Mouse (Mus musculus): ENCODE results near the gene Atf6b. TPM values are rescaled to one million over a fixed set of nuclear protein-coding genes. Genes with fewer than 3 reads are reported as not detected.

Gene Atf6b
- total RNA-seq, 1 experiment = 55.7 TPM

DNA sequence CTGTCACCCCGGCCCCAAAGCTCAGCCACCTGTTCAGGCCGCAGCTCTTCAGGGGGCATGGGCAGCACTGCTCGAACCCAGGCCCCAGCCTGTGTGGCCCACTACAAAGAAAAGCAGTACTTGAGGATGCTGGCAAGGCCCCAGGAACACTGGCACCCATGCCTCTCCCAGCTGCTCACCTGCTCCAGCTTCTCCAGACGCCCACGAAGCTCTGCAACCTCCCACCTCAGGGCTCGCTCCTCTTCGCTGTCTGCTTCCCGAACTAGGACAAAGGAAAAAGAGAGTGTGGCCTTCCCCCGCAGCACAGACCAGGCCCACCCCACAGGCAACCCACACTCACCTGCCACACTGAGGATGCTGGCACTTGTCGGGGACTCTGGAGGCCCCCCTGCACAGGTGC lies 33.1 kb upstream of the Atf6b start:
- Histone ChIP-seq H3K4me3 (ENCODE audit: insufficient read depth in 1 of 2, low read depth in 1 of 2, low read length in 2 of 2, poor library complexity in 1 of 2, severe bottlenecking in 1 of 2) (no peak overlapping the region), H3K4me1 (ENCODE audit: control insufficient read depth in 2 of 2, insufficient read depth in 2 of 2, low read length in 2 of 2, poor library complexity in 1 of 2) (no peaks in the 10 kb centered on the region; a peak in 1 of 4 replicates), H3K9ac (ENCODE audit: insufficient read depth, low read depth, low read length, poor library complexity, severe bottlenecking) (no peak overlapping the region), H3K27ac (ENCODE audit: insufficient read depth, low read depth, low read length, poor library complexity, severe bottlenecking) (no peak overlapping the region), H3K36me3 (ENCODE audit: control insufficient read depth, insufficient read depth, low read length, poor library complexity, severe bottlenecking) (peaks cover 28% of the 10 kb centered on the region; the same call in 1 of the 2 replicates), H3K9me3 (ENCODE audit: control insufficient read depth, insufficient read depth, low read depth, low read length) (no peaks in the 10 kb centered on the region)
- TF ChIP-seq ZC3H11A (IDR thresholded peaks at IDR 0.05; ENCODE audit: borderline replicate concordance, low read depth, low read length) (no peak), ZNF384 (IDR thresholded peaks at IDR 0.05; ENCODE audit: low read depth, low read length) (no peak), HCFC1 (IDR thresholded peaks at IDR 0.05; ENCODE audit: borderline replicate concordance, insufficient read depth, low read length) (no peak), MAFK (IDR thresholded peaks at IDR 0.05; ENCODE audit: insufficient read depth, low read depth, low read length) (no peak), CHD2 (IDR thresholded peaks at IDR 0.05; ENCODE audit: low read depth, low read length) (no peak)
- in situ Hi-C loops (cut with MboI; ENCODE audit: low sequenced_read_pairs in 2 of 2, unreplicated experiment in 2 of 2) = no loop called here
- no peak for DNase-seq (ENCODE audit: low read depth, low spot score)

DNA sequence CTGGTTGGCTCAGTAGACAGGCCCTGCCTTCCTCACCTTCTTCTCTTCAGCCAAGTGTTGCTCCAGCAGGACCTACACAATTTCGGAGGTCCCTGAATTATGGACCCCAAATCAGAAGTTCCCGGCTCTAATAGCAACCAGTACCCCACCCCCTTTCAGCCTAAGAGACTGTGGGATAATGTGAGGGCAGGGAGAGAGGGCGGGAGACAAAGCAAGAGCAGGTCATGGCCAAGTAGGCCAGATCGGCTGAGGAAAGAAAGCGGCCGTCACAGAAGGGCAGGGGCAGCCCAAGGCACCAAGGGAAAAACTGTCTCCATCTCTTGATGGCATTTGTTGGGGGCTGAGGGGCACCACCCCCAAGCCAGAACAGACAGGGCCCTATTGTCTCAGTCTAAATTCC lies 31.1 kb upstream of the Atf6b start, which contains the start of gene Egfl8:
Gene Egfl8 (minus strand): TSS at position 101 of the 400 bp plus-strand sequence.
- Histone ChIP-seq H3K9me3 (ENCODE audit: control insufficient read depth, insufficient read depth, low read depth, low read length) (no peaks in the 10 kb centered on the region), H3K9ac (ENCODE audit: insufficient read depth, low read depth, low read length, poor library complexity, severe bottlenecking) (no peak within 1 kb of the TSS), H3K4me1 (ENCODE audit: control insufficient read depth in 2 of 2, insufficient read depth in 2 of 2, low read length in 2 of 2, poor library complexity in 1 of 2) (no peaks in the 10 kb centered on the region; a peak in 1 of 4 replicates), H3K36me3 (ENCODE audit: control insufficient read depth, insufficient read depth, low read length, poor library complexity, severe bottlenecking) (peaks cover 28% of the 10 kb centered on the region; the same call in 1 of the 2 replicates), H3K4me3 (ENCODE audit: insufficient read depth in 1 of 2, low read depth in 1 of 2, low read length in 2 of 2, poor library complexity in 1 of 2, severe bottlenecking in 1 of 2) (no peak within 1 kb of the TSS), H3K27ac (ENCODE audit: insufficient read depth, low read depth, low read length, poor library complexity, severe bottlenecking) (no peak within 1 kb of the TSS)
- in situ Hi-C loops (cut with MboI; ENCODE audit: low sequenced_read_pairs in 2 of 2, unreplicated experiment in 2 of 2) = no loop called here
- TF ChIP-seq MAFK (IDR thresholded peaks at IDR 0.05; ENCODE audit: insufficient read depth, low read depth, low read length) (no peak), ZNF384 (IDR thresholded peaks at IDR 0.05; ENCODE audit: low read depth, low read length) (no peak), HCFC1 (IDR thresholded peaks at IDR 0.05; ENCODE audit: borderline replicate concordance, insufficient read depth, low read length) (no peak), ZC3H11A (IDR thresholded peaks at IDR 0.05; ENCODE audit: borderline replicate concordance, low read depth, low read length) (no peak), CHD2 (IDR thresholded peaks at IDR 0.05; ENCODE audit: low read depth, low read length) (no peak)
- DNase-seq (ENCODE audit: low read depth, low spot score) = no peak

DNA sequence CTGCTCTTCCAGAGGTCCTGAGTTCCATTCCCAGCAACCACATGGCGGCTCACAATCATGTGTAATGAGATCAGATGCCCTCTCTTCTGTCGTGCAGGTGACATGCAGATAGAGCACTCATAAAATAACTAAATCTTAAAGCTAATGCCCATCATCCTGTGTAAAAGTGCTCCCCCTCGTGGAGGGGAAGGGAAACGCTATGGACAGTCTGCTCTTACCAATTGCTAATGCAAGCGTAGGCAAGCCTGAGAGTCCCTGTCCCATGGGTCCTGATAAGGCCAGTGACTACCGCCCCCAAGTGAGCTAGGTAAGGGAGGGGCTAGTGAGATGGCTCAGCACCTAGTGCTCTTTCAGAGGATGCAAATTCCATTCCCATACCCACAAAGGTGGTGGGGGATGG lies 27.9 kb upstream of the Atf6b start:
- Histone ChIP-seq H3K9ac (ENCODE audit: insufficient read depth, low read depth, low read length, poor library complexity, severe bottlenecking) (no peak overlapping the region), H3K9me3 (ENCODE audit: control insufficient read depth, insufficient read depth, low read depth, low read length) (no peaks in the 10 kb centered on the region), H3K4me3 (ENCODE audit: insufficient read depth in 1 of 2, low read depth in 1 of 2, low read length in 2 of 2, poor library complexity in 1 of 2, severe bottlenecking in 1 of 2) (no peak overlapping the region), H3K4me1 (ENCODE audit: control insufficient read depth in 2 of 2, insufficient read depth in 2 of 2, low read length in 2 of 2, poor library complexity in 1 of 2) (peaks cover 0 to 4% of the 10 kb centered on the region in 2 experiments; a peak in 1 of 4 replicates), H3K36me3 (ENCODE audit: control insufficient read depth, insufficient read depth, low read length, poor library complexity, severe bottlenecking) (peaks cover 7% of the 10 kb centered on the region; the same call in 1 of the 2 replicates), H3K27ac (ENCODE audit: insufficient read depth, low read depth, low read length, poor library complexity, severe bottlenecking) (no peak overlapping the region)
- DNase-seq (ENCODE audit: low read depth, low spot score) = peak; percentile 73
- TF ChIP-seq CHD2 (IDR thresholded peaks at IDR 0.05; ENCODE audit: low read depth, low read length) (no peak), ZNF384 (IDR thresholded peaks at IDR 0.05; ENCODE audit: low read depth, low read length) (no peak)
- in situ Hi-C loops (cut with MboI; ENCODE audit: low sequenced_read_pairs in 2 of 2, unreplicated experiment in 2 of 2) = no loop called here

DNA sequence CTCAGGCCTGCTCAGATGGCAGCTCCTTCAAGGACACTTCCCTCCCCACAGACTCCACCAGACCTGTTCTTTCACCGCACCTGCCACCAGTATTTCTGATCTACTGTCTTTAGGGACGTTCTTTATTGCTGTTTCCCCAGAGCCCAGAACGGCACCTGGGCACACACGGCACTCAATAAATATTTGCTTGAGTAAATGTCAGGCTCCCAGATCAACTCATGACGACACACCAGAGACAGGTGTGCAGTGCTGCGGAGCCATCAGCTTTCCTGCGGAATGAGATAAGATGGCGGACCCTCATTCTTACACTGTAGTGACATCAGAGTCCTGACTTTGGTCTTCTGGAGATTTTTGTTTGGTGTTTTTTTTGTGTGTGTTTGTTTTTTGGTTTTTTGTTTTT lies 25.9 kb upstream of the Atf6b start:
- DNase-seq (ENCODE audit: low read depth, low spot score) = no peak
- Histone ChIP-seq H3K9me3 (ENCODE audit: control insufficient read depth, insufficient read depth, low read depth, low read length) (no peaks in the 10 kb centered on the region), H3K27ac (ENCODE audit: insufficient read depth, low read depth, low read length, poor library complexity, severe bottlenecking) (no peak overlapping the region), H3K36me3 (ENCODE audit: control insufficient read depth, insufficient read depth, low read length, poor library complexity, severe bottlenecking) (peaks cover 6% of the 10 kb centered on the region; the same call in 1 of the 2 replicates), H3K9ac (ENCODE audit: insufficient read depth, low read depth, low read length, poor library complexity, severe bottlenecking) (no peak overlapping the region), H3K4me1 (ENCODE audit: control insufficient read depth in 2 of 2, insufficient read depth in 2 of 2, low read length in 2 of 2, poor library complexity in 1 of 2) (peaks cover 0 to 6% of the 10 kb centered on the region in 2 experiments; a peak in 1 of 4 replicates), H3K4me3 (ENCODE audit: insufficient read depth in 1 of 2, low read depth in 1 of 2, low read length in 2 of 2, poor library complexity in 1 of 2, severe bottlenecking in 1 of 2) (no peak overlapping the region)
- TF ChIP-seq CHD2 (IDR thresholded peaks at IDR 0.05; ENCODE audit: low read depth, low read length) (no peak), MAFK (IDR thresholded peaks at IDR 0.05; ENCODE audit: insufficient read depth, low read depth, low read length) (no peak), ZC3H11A (IDR thresholded peaks at IDR 0.05; ENCODE audit: borderline replicate concordance, low read depth, low read length) (no peak), ZNF384 (IDR thresholded peaks at IDR 0.05; ENCODE audit: low read depth, low read length) (no peak), HCFC1 (IDR thresholded peaks at IDR 0.05; ENCODE audit: borderline replicate concordance, insufficient read depth, low read length) (no peak)
- in situ Hi-C loops (cut with MboI; ENCODE audit: low sequenced_read_pairs in 2 of 2, unreplicated experiment in 2 of 2) = no loop called here

DNA sequence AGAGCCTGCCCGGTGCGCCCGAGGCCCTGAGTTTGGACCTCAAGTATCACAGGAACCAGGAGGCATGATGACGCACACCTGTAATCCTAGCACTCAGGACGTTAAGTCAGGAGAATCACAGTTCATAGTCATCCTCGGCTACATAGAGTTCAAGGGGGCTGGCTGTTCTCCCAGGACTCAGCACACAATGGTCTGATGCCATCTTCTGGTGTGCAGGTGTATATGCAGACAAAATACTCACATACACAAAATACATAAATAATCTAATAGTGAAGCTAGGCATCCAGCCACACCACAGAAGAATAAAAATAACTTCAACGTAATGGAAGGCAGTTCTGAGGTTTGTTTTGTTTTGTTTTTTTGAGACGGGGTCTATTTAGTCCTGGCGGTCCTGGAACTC lies 23.8 kb upstream of the Atf6b start:
- Histone ChIP-seq H3K4me3 (ENCODE audit: insufficient read depth in 1 of 2, low read depth in 1 of 2, low read length in 2 of 2, poor library complexity in 1 of 2, severe bottlenecking in 1 of 2) (no peak overlapping the region), H3K9me3 (ENCODE audit: control insufficient read depth, insufficient read depth, low read depth, low read length) (no peaks in the 10 kb centered on the region), H3K27ac (ENCODE audit: insufficient read depth, low read depth, low read length, poor library complexity, severe bottlenecking) (no peak overlapping the region), H3K4me1 (ENCODE audit: control insufficient read depth in 2 of 2, insufficient read depth in 2 of 2, low read length in 2 of 2, poor library complexity in 1 of 2) (peaks cover 0 to 9% of the 10 kb centered on the region in 2 experiments; a peak in 1 of 4 replicates), H3K9ac (ENCODE audit: insufficient read depth, low read depth, low read length, poor library complexity, severe bottlenecking) (peak overlapping the region; percentile 21; the same call in 1 of the 2 replicates), H3K36me3 (ENCODE audit: control insufficient read depth, insufficient read depth, low read length, poor library complexity, severe bottlenecking) (peaks cover 6% of the 10 kb centered on the region; the same call in 1 of the 2 replicates)
- in situ Hi-C loops (cut with MboI; ENCODE audit: low sequenced_read_pairs in 2 of 2, unreplicated experiment in 2 of 2) = no loop called here
- TF ChIP-seq ZC3H11A (IDR thresholded peaks at IDR 0.05; ENCODE audit: borderline replicate concordance, low read depth, low read length) (no peak), HCFC1 (IDR thresholded peaks at IDR 0.05; ENCODE audit: borderline replicate concordance, insufficient read depth, low read length) (no peak), ZNF384 (IDR thresholded peaks at IDR 0.05; ENCODE audit: low read depth, low read length) (no peak), CHD2 (IDR thresholded peaks at IDR 0.05; ENCODE audit: low read depth, low read length) (no peak), MAFK (IDR thresholded peaks at IDR 0.05; ENCODE audit: insufficient read depth, low read depth, low read length) (no peak)
- no peak for DNase-seq (ENCODE audit: low read depth, low spot score)

All from ES-E14 (cell line).